Mouse (Mus musculus): ENCODE measurements around the gene Abl2. TPM values are rescaled to one million over a fixed set of nuclear protein-coding genes. Genes with fewer than 3 reads are reported as not detected.

Abl2 gene
- total and polyA plus RNA-seq, 2 experiments from 2014 or later = 4.6 to 29.2 TPM

GRCm38 (mm10) chr1:156642813-156643212 is 84.2 kb downstream of the Abl2 start:
- no peaks in the 10 kb centered on the region for H3K27me3 ChIP-seq (ENCODE audit: insufficient read depth, low read length)
- no peaks in the 10 kb centered on the region for H3K4me1 ChIP-seq (ENCODE audit: insufficient read depth)
- no peak for DNase-seq
- TF ChIP-seq CTCF (IDR thresholded peaks at IDR 0.05; ENCODE audit: low read depth) = no peak
- no peak overlapping the region for H3K9ac ChIP-seq
- no peak overlapping the region for H3K4me2 ChIP-seq (ENCODE audit: low read depth)
- ATAC-seq = no peak
- 68% methylated on average over 12 of the region's 12 CpGs for WGBS
- H3K4me3 ChIP-seq (ENCODE audit: low read depth, low read length) = no peak overlapping the region
- no peaks in the 10 kb centered on the region for H3K9me3 ChIP-seq (ENCODE audit: low read length)
- H3K36me3 ChIP-seq (ENCODE audit: insufficient read depth) = peaks cover 33% of the 10 kb centered on the region
- no peak overlapping the region for H3K27ac ChIP-seq (ENCODE audit: low read depth, low read length)

GRCm38 (mm10) chr1:156644061-156644460 is 85.5 kb downstream of the Abl2 start:
- TF ChIP-seq CTCF (IDR thresholded peaks at IDR 0.05; ENCODE audit: low read depth) = no peak
- Histone ChIP-seq H3K4me3 (ENCODE audit: low read depth, low read length) (no peak overlapping the region), H3K9me3 (ENCODE audit: low read length) (no peaks in the 10 kb centered on the region), H3K27me3 (ENCODE audit: insufficient read depth, low read length) (no peaks in the 10 kb centered on the region), H3K27ac (ENCODE audit: low read depth, low read length) (no peak overlapping the region), H3K4me1 (ENCODE audit: insufficient read depth) (no peaks in the 10 kb centered on the region), H3K9ac (no peak overlapping the region), H3K4me2 (ENCODE audit: low read depth) (no peak overlapping the region), H3K36me3 (ENCODE audit: insufficient read depth) (peaks cover 27% of the 10 kb centered on the region)
- DNase-seq (no peak), ATAC-seq (no peak)
- WGBS = 27% methylated on average over 10 of the region's 10 CpGs

- Histone ChIP-seq H3K4me3 (ENCODE audit: low read depth, low read length) (no peak overlapping the region), H3K36me3 (ENCODE audit: insufficient read depth) (peaks cover 27% of the 10 kb centered on the region), H3K4me1 (ENCODE audit: insufficient read depth) (no peaks in the 10 kb centered on the region), H3K9ac (no peak overlapping the region), H3K27ac (ENCODE audit: low read depth, low read length) (no peak overlapping the region), H3K27me3 (ENCODE audit: insufficient read depth, low read length) (no peaks in the 10 kb centered on the region), H3K4me2 (ENCODE audit: low read depth) (no peak overlapping the region), H3K9me3 (ENCODE audit: low read length) (no peaks in the 10 kb centered on the region)
- ATAC-seq (peak; percentile 47), DNase-seq (no peak)
- 51% methylated on average over 13 of the region's 13 CpGs for WGBS
- no peak for TF ChIP-seq CTCF (IDR thresholded peaks at IDR 0.05; ENCODE audit: low read depth)
Measured at GRCm38 (mm10) chr1:156644780-156645523, 86.4 kb downstream of the Abl2 start.

DNA sequence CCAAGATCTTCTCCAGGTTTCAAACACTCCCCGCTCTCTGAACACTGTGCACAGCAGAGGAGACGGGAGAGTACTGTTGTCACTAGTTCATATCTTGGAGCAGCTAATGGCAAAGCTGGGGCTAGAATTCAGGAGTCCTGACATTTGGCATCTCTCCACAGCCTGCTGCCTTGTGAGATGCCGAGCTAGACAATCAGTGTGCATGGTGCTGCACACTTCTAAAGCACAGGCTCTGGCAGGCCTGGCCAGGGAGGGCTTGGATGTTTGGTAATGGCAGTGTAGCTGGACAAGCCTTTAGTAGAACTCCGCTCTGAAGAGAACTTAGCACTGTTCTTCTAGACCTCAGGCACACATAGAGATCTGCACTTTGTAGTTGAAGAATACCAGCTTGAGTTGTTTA is 87.4 kb downstream of the Abl2 start:
- Histone ChIP-seq H3K4me1 (ENCODE audit: insufficient read depth) (no peaks in the 10 kb centered on the region), H3K4me2 (ENCODE audit: low read depth) (no peak overlapping the region), H3K27me3 (ENCODE audit: insufficient read depth, low read length) (no peaks in the 10 kb centered on the region), H3K36me3 (ENCODE audit: insufficient read depth) (peaks cover 29% of the 10 kb centered on the region), H3K27ac (ENCODE audit: low read depth, low read length) (no peak overlapping the region), H3K9ac (no peak overlapping the region), H3K9me3 (ENCODE audit: low read length) (no peaks in the 10 kb centered on the region), H3K4me3 (ENCODE audit: low read depth, low read length) (no peak overlapping the region)
- ATAC-seq (no peak), DNase-seq (no peak)
- no peak for TF ChIP-seq CTCF (IDR thresholded peaks at IDR 0.05; ENCODE audit: low read depth)
- WGBS = 58% methylated on average over 4 of the region's 4 CpGs

DNA sequence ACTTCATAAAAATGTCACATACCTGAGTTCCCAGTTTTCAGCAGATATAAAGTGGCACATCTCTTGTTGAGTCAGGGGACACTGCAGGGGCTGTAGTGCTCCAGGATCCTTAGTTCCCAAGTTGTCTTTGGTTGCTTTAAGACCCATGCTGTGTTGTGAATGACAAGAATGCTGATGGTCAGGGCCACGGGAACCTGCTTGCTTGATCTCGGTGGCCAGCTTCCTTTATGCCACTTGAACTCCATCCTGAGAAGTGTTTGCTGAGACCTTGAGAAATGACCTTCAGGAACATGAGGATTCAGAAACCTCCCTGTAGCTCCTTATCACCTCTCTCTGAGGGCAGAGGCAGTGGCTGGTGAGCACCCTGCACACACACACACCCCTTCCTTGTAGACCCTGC is 90.1 kb downstream of the Abl2 start:
- Histone ChIP-seq H3K4me1 (ENCODE audit: insufficient read depth) (no peaks in the 10 kb centered on the region), H3K9ac (no peak overlapping the region), H3K4me2 (ENCODE audit: low read depth) (no peak overlapping the region), H3K4me3 (ENCODE audit: low read depth, low read length) (no peak overlapping the region), H3K9me3 (ENCODE audit: low read length) (no peaks in the 10 kb centered on the region), H3K36me3 (ENCODE audit: insufficient read depth) (0 out of 2 replicates have a peak, but pooled peaks cover 3% of the 10 kb centered on the region), H3K27ac (ENCODE audit: low read depth, low read length) (no peak overlapping the region), H3K27me3 (ENCODE audit: insufficient read depth, low read length) (no peaks in the 10 kb centered on the region)
- WGBS = 48% methylated on average over 2 of the region's 2 CpGs
- DNase-seq = no peak
- TF ChIP-seq CTCF (IDR thresholded peaks at IDR 0.05; ENCODE audit: low read depth) = no peak
- no peak for ATAC-seq

- no peak overlapping the region for H3K4me3 ChIP-seq (ENCODE audit: low read depth, low read length)
- no peak overlapping the region for H3K27ac ChIP-seq (ENCODE audit: low read depth, low read length)
- H3K27me3 ChIP-seq (ENCODE audit: insufficient read depth, low read length) = no peaks in the 10 kb centered on the region
- TF ChIP-seq CTCF (IDR thresholded peaks at IDR 0.05; ENCODE audit: low read depth) = no peak
- no peaks in the 10 kb centered on the region for H3K9me3 ChIP-seq (ENCODE audit: low read length)
- H3K4me1 ChIP-seq (ENCODE audit: insufficient read depth) = no peaks in the 10 kb centered on the region
- no peak overlapping the region for H3K9ac ChIP-seq
- DNase-seq (no peak), ATAC-seq (0 out of 2 replicates have a peak, but pooled peaks have one; percentile 47)
- WGBS = 83% methylated on average over 9 of the region's 9 CpGs
- 0 out of 2 replicates have a peak, but pooled peaks cover 3% of the 10 kb centered on the region for H3K36me3 ChIP-seq (ENCODE audit: insufficient read depth)
- H3K4me2 ChIP-seq (ENCODE audit: low read depth) = no peak overlapping the region
Measured at GRCm38 (mm10) chr1:156650631-156651030, 92.0 kb downstream of the Abl2 start.

- no peak for DNase-seq
- no peak overlapping the region for H3K9ac ChIP-seq
- ATAC-seq = no peak
- WGBS = 65% methylated on average over 6 of the region's 6 CpGs
- no peak overlapping the region for H3K4me2 ChIP-seq (ENCODE audit: low read depth)
- 0 out of 2 replicates have a peak, but pooled peaks cover 3% of the 10 kb centered on the region for H3K36me3 ChIP-seq (ENCODE audit: insufficient read depth)
- no peak for TF ChIP-seq CTCF (IDR thresholded peaks at IDR 0.05; ENCODE audit: low read depth)
- H3K4me3 ChIP-seq (ENCODE audit: low read depth, low read length) = no peak overlapping the region
- H3K4me1 ChIP-seq (ENCODE audit: insufficient read depth) = no peaks in the 10 kb centered on the region
- H3K27me3 ChIP-seq (ENCODE audit: insufficient read depth, low read length) = no peaks in the 10 kb centered on the region
- H3K9me3 ChIP-seq (ENCODE audit: low read length) = no peaks in the 10 kb centered on the region
- H3K27ac ChIP-seq (ENCODE audit: low read depth, low read length) = no peak overlapping the region; the same call in 1 of the 2 replicates
Measured at GRCm38 (mm10) chr1:156652189-156652822, 93.7 kb downstream of the Abl2 start.

Measured in forebrain, postnatal 0 days (tissue).